Mouse (Mus musculus) forebrain, postnatal 0 days (tissue): ENCODE data around the gene Clasp2. TPM values are rescaled to one million over a fixed set of nuclear protein-coding genes. Genes with fewer than 3 reads are reported as not detected.

ENCODE experiments used
- ATAC-seq: fragments of 200-750 bp; cut with Nextera tagmentation; 2 replicates; pipeline ENCODE4 v1.8.0; 2017; ENCODE audit warnings: mild to moderate bottlenecking, moderate library complexity
- DNase-seq: peaks from one replicate; pipeline ENCODE4 v3.0.0-alpha.2; 2015
- H3K27ac ChIP-seq: fragments of 300-500 bp; sonication (generic); 2 replicates; pipeline ENCODE4 v1.5.1; 2014; ENCODE audit warnings: low read depth, mild to moderate bottlenecking, antibody characterized with exemption, low read length, moderate library complexity, mixed read lengths
- H3K27me3 ChIP-seq: fragments of 300-500 bp; sonication (generic); 2 replicates; pipeline ENCODE4 v1.6.1; 2014; ENCODE audit warnings: mild to moderate bottlenecking, low read length, mixed read lengths; ENCODE audit not compliant: insufficient read depth
- H3K36me3 ChIP-seq: fragments of 300-500 bp; sonication (generic); 2 replicates; pipeline ENCODE4 v1.6.1; 2014; ENCODE audit warnings: mild to moderate bottlenecking, moderate library complexity; ENCODE audit not compliant: insufficient read depth
- H3K4me1 ChIP-seq: fragments of 300-500 bp; sonication (generic); 2 replicates; pipeline ENCODE4 v1.6.1; 2014; ENCODE audit warnings: antibody characterized with exemption; ENCODE audit not compliant: insufficient read depth
- H3K4me2 ChIP-seq: fragments of 300-500 bp; sonication (generic); 2 replicates; pipeline ENCODE4 v1.6.1; 2014; ENCODE audit warnings: low read depth, mild to moderate bottlenecking, moderate library complexity
- H3K4me3 ChIP-seq: fragments of 300-500 bp; sonication (generic); 2 replicates; pipeline ENCODE4 v1.5.1; 2014; ENCODE audit warnings: low read depth, low read length, mixed read lengths
- H3K9ac ChIP-seq: fragments of 300-500 bp; sonication (generic); 2 replicates; pipeline ENCODE4 v1.6.1; 2014; ENCODE audit warnings: mild to moderate bottlenecking
- H3K9me3 ChIP-seq: fragments of 300-500 bp; sonication (generic); 2 replicates; pipeline ENCODE4 v1.6.1; 2016; ENCODE audit warnings: low read length
- CTCF ChIP-seq: sonication (generic); IDR thresholded peaks from 2 replicates; pipeline ENCODE4 v1.5.1; 2016; ENCODE audit warnings: antibody characterized with exemption, control low read depth, low read depth
- WGBS: fragments of 180-500 bp; shearing (Covaris S2); extraction: QIAGEN DNeasy Blood & Tissue Kit; methylation state at CpG from one replicate; pipeline ENCODE4 v1.1.7; 2014; 5-methylcytosine and 5-hydroxymethylcytosine counted together
- polyA plus RNA-seq: library from polyadenylated mRNA; unstranded; fragments of >200 nt; fragmentation: Nextera tagmentation; extraction: Ambion mirVana; gene quantifications from 2 replicates; pipeline ENCODE4 v1.2.1, GENCODE M21; 2015
- total RNA-seq: library from RNA; depleted of rRNA; stranded (reverse); fragments of >200 nt; gene quantifications from 2 replicates; pipeline ENCODE4 v1.2.3, GENCODE M21; 2014

The Clasp2 gene
- total and polyA plus RNA-seq, 2 experiments from 2014 or later = 95.6 to 278 TPM

DNA sequence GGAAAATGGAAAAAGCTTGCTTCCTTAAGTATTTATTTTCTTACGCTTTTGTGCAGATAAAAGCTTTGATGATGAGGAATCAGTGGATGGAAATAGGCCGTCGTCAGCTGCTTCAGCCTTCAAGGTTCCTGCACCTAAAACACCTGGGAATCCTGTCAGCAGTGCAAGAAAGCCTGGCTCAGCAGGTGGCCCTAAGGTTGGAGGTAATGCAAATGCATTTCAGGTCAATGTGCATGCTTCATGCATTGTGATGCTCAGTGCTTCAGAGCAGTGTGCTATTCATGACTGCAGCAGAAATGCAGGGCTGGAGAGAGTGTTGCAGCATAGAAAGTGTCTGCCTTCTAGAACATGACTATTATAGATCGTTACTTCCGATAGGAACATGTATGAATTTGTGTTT is 71.8 kb downstream of the Clasp2 start:
- Histone ChIP-seq H3K9ac (peak overlapping the region; percentile 54), H3K27me3 (no peaks in the 10 kb centered on the region), H3K27ac (peak overlapping the region; percentile 66; the same call in 1 of the 2 replicates), H3K36me3 (no peaks in the 10 kb centered on the region), H3K4me1 (peaks cover 15% of the 10 kb centered on the region), H3K4me2 (peak overlapping the region; percentile 51), H3K9me3 (no peaks in the 10 kb centered on the region), H3K4me3 (peak overlapping the region; percentile 49)
- WGBS = 50% methylated on average over 5 of the region's 5 CpGs
- DNase-seq = peak; percentile 45
- no peak for ATAC-seq
- TF ChIP-seq CTCF = no peak

DNA sequence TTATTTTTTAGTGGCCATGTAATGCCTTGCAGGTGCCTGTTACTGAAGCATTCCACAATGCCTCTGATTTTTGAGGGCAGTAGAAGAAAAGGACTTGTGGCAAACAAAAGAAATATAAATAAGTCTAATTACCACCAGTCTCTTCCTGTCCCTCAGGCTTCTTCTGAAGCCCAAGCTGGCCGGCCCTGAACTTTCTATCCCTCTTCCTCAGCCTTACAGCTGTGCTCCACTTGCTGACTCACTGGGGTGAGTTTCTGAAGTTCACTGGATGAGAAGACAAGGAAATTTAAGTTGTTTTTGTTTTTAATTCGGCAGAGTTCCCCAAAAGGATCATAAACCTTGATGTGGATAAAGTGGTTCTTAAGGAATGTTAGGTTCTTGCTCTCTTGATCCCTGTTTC is 74.6 kb downstream of the Clasp2 start:
- Histone ChIP-seq H3K4me1 (peaks cover 14% of the 10 kb centered on the region), H3K36me3 (no peaks in the 10 kb centered on the region), H3K27me3 (no peaks in the 10 kb centered on the region), H3K27ac (no peak overlapping the region), H3K9ac (no peak overlapping the region), H3K4me3 (no peak overlapping the region), H3K4me2 (no peak overlapping the region), H3K9me3 (no peaks in the 10 kb centered on the region)
- TF ChIP-seq CTCF = no peak
- DNase-seq (no peak), ATAC-seq (no peak)
- WGBS = 73% methylated on average over 2 of the region's 2 CpGs

DNA sequence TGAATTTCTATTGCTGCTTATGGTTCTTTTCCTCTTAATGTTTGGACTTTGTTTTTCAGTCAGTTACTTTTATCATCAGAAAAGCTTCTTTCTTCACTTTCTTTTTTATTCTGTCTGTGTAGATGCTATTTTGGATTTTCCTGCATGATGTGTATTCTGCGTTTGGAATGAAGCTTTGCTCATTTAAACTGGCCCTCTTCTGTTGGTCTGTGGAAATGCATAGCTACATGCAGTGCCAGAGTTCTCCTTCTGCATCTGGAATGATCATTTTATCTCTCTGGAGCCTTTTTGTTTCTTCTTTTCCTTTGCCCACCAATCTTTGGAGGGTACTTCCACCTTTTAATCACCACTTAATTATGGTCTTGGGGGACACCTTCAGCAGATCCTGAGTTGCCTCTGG is 80.9 kb downstream of the Clasp2 start:
- peak; percentile 67 for TF ChIP-seq CTCF
- no peak overlapping the region for H3K9ac ChIP-seq
- no peak overlapping the region for H3K27ac ChIP-seq
- H3K9me3 ChIP-seq = no peaks in the 10 kb centered on the region
- WGBS = 18% methylated on average over 1 of the region's 1 CpGs
- ATAC-seq (no peak), DNase-seq (peak; percentile 49)
- H3K27me3 ChIP-seq = no peaks in the 10 kb centered on the region
- H3K4me3 ChIP-seq = no peak overlapping the region
- no peak overlapping the region for H3K4me2 ChIP-seq
- H3K36me3 ChIP-seq = no peaks in the 10 kb centered on the region
- 0 out of 2 replicates have a peak, but pooled peaks cover 3% of the 10 kb centered on the region for H3K4me1 ChIP-seq

DNA sequence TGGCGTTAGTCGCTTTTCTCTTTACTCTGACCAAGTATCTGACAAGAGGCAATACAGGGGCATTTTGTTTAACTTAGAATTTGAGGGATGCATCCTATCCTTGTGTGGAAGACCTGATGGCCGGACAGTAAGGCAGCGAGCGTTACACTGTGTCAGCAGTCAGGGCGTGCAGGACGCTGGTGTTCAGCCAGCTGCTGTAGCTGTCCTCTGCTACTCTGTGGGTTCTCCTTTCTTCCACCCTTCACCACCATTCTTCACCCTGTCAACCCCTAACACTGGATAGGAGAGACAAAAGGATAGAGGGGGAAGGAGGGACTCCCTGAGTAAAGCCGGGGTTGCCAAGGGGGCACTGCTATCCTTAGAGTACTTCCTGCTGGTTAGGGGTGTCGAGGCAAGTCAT is 87.4 kb downstream of the Clasp2 start:
- Histone ChIP-seq H3K9me3 (no peaks in the 10 kb centered on the region), H3K27ac (no peak overlapping the region), H3K4me2 (no peak overlapping the region), H3K36me3 (no peaks in the 10 kb centered on the region), H3K4me3 (no peak overlapping the region), H3K27me3 (no peaks in the 10 kb centered on the region), H3K4me1 (no peaks in the 10 kb centered on the region), H3K9ac (no peak overlapping the region)
- 70% methylated on average over 9 of the region's 9 CpGs for WGBS
- ATAC-seq (no peak), DNase-seq (no peak)
- TF ChIP-seq CTCF = no peak

DNA sequence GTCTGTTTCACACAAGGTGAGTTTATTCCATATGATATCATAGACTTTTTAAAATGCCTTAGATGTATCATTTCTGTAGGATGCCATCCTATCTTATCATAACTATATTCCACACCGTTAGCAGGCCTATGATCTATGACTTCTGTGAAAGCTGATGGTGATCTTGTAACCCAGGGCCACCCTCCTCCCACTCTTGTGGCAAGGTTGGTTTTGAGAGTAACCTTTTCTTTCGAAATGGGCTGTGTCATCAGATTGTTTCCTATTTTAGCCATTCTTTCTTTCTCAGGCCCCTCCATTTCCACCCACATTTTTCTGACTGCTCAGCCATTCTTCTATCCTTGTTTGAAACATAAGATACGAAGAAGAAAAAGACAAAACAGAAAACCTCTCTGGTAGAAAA is 88.9 kb downstream of the Clasp2 start:
- H3K27ac ChIP-seq = no peak overlapping the region
- H3K27me3 ChIP-seq = no peaks in the 10 kb centered on the region
- no peak for ATAC-seq
- no peak overlapping the region for H3K4me3 ChIP-seq
- H3K9ac ChIP-seq = no peak overlapping the region
- 89% methylated on average over 3 of the region's 3 CpGs for WGBS
- TF ChIP-seq CTCF = no peak
- DNase-seq = no peak
- no peaks in the 10 kb centered on the region for H3K36me3 ChIP-seq
- no peaks in the 10 kb centered on the region for H3K4me1 ChIP-seq
- H3K9me3 ChIP-seq = no peaks in the 10 kb centered on the region
- H3K4me2 ChIP-seq = no peak overlapping the region

DNA sequence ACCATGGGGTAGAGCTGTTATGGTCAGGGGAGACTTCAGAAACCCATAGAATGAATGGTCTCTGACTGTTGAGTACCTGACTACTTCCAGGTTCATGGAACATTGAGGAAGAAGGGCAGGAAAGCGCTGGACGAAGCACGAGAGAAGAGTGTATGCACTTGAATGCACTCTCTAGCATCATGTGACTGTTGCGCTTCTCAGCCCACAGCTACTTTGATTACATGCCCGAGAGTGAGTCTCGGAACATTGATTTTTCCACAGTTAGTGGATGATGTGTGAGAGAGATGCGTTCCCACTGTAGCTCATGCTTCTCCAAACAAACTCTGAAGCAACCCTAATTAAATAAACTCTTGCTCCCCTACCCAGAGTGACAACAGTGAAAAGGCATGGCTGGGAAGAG is 92.2 kb downstream of the Clasp2 start:
- no peak for TF ChIP-seq CTCF
- H3K4me3 ChIP-seq = no peak overlapping the region
- DNase-seq (no peak), ATAC-seq (no peak)
- no peaks in the 10 kb centered on the region for H3K9me3 ChIP-seq
- WGBS = 89% methylated on average over 7 of the region's 7 CpGs
- H3K4me2 ChIP-seq = no peak overlapping the region
- H3K27ac ChIP-seq = no peak overlapping the region
- H3K4me1 ChIP-seq = no peaks in the 10 kb centered on the region
- H3K9ac ChIP-seq = no peak overlapping the region
- H3K36me3 ChIP-seq = peaks cover 7% of the 10 kb centered on the region; the same call in 1 of the 2 replicates
- H3K27me3 ChIP-seq = no peaks in the 10 kb centered on the region

DNA sequence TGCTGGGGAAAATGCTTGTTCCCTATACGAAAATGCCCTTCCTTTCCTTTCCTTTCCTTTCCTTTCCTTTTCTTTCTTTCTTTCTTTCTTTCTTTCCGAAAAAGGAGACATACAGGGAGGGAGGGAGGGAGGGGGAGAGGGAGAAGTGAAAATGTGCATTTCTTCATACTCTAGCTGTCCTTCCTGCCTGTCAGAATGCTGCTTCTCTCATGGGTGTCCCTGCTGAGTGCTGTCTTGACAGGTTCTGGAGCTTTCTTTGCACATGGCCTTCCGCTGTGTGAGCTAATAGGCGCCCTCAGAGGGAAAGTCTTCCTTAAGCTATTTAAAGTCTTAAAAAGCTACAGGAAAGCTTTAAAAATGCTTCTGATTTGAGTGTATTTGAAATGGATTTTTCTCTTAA is 95.7 kb downstream of the Clasp2 start:
- no peaks in the 10 kb centered on the region for H3K27me3 ChIP-seq
- no peak overlapping the region for H3K4me3 ChIP-seq
- ATAC-seq (no peak), DNase-seq (no peak)
- no peak overlapping the region for H3K4me2 ChIP-seq
- no peaks in the 10 kb centered on the region for H3K4me1 ChIP-seq
- H3K36me3 ChIP-seq = peaks cover 17% of the 10 kb centered on the region; the same call in 1 of the 2 replicates
- no peak overlapping the region for H3K9ac ChIP-seq
- no peaks in the 10 kb centered on the region for H3K9me3 ChIP-seq
- H3K27ac ChIP-seq = no peak overlapping the region
- WGBS = 88% methylated on average over 4 of the region's 4 CpGs
- TF ChIP-seq CTCF = no peak

DNA sequence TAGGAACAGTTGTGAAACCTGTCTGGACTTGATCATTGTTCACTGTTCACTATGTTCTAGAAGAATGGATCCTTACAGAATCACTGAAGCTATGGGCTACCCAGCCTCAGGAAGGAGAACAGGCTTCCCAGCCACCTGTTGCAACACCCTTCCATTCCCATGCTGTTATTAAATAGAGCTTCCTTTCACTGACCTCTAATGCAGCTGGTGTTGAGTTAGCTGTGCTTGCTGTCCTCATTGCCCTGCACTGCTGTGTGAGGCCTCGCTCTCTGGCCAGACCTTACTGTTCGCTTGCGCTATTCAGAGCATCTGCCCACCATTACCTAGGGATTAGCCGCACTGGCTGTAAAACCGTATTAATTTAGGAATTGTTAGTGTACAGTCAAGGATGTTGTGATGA is 96.2 kb downstream of the Clasp2 start:
- TF ChIP-seq CTCF = no peak
- H3K27me3 ChIP-seq = no peaks in the 10 kb centered on the region
- no peak for DNase-seq
- WGBS = 93% methylated on average over 5 of the region's 5 CpGs
- H3K4me3 ChIP-seq = no peak overlapping the region
- no peak overlapping the region for H3K4me2 ChIP-seq
- no peaks in the 10 kb centered on the region for H3K9me3 ChIP-seq
- H3K27ac ChIP-seq = no peak overlapping the region
- H3K4me1 ChIP-seq = no peaks in the 10 kb centered on the region
- H3K9ac ChIP-seq = no peak overlapping the region
- peaks cover 17% of the 10 kb centered on the region; the same call in 1 of the 2 replicates for H3K36me3 ChIP-seq
- no peak for ATAC-seq
